Mouse (Mus musculus): Measurements from ENCODE around the gene 1110008L16Rik. TPM values are rescaled to one million over a fixed set of nuclear protein-coding genes. Genes with fewer than 3 reads are reported as not detected.
"Not testable (repeated sequence)": the region's sequence is repeated elsewhere in the genome, so short reads cannot be mapped to it uniquely, and the experiment has no call there.

Gene 1110008L16Rik
- polyA plus RNA-seq, 1 experiment from 2014 or later = 15.1 TPM

DNA sequence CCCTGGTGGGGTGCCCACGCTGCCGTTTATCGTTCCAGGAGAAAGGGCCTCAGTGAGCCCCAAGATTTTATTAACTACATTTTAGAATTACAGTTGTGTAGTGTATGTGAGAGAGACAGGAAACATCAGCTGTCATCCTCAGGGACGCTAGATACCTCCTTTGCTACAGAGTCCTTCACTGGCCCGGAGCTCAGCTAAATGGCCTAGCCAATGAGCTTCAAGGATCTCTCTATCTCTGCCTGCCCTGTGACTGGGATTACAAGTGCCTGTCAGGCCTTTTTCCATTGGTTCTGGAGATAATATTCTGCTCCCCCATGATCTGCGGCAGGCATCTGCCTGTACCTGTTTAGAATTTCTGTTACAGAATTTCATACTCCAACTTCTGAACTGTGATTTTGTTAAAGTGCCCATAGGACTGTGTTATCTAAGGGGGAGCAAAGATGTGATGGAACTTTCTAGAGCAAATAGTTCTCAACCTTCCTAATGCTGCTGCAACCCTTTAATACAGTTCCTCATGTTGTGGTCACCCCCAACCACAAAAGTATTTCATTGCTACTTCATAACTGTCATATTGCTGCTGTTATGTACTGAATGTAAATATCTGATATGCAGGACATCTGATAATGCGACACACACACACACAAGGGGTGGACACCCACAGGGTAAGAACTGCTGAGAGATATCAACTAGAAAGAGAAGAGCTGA, 87.9 kb downstream of the 1110008L16Rik start:
- 0 out of 2 replicates have a peak overlapping the region, but pooled peaks have one; percentile 53 for H3K27ac ChIP-seq (replicated peaks)
- peaks cover 5% of the 10 kb centered on the region for H3K36me3 ChIP-seq
- 80% methylated on average over 7 of the region's 7 CpGs for WGBS

DNA sequence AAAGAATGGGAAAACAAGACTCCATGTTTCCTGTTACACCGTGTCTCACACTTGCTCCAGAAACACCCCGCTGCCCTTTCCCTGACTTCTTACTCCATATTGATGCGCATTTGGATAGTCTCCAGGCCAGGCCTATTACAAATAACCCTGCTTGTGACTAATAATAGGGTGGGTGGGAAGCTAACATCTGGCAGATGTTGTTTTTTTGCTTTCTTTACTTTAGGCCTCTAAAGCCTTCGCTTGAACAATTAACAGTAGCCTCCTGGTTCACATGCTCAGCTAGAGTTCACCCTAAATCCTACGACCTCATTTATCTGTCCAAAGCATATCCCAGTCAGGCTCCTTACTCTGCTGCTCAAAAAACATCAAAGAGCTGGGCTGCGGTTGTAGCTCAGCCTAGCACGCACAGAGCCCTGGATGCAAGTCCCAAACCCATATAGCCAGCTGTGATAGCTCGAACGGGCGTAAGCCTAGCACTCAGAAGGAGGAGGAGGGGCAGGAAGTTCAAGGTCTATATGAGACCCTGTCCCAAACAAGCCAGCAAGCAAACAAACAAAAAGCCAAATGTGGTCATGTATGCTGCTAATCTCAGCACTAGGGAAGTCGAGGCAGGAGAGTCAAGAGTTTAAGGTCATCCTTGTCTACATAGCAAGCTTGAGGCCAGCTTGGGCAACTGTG, 88.5 kb downstream of the 1110008L16Rik start:
- H3K9me3 ChIP-seq (replicated peaks) = no peaks in the 10 kb centered on the region
- no peak for DNase-seq (ENCODE audit: low spot score)
- H3K27me3 ChIP-seq (ENCODE audit: low read depth, poor library complexity, severe bottlenecking) = peaks cover 24% of the 10 kb centered on the region; the same call in 1 of the 2 replicates
- no peaks in the 10 kb centered on the region for H3K36me3 ChIP-seq
- 69% methylated on average over 11 of the region's 11 CpGs for WGBS
- H3K4me3 ChIP-seq = no peak overlapping the region
- H3K27ac ChIP-seq (replicated peaks) = no peak overlapping the region
- peaks cover 32% of the 10 kb centered on the region for H3K4me1 ChIP-seq

More for the DNA sequence above, 87.9 kb downstream of the 1110008L16Rik start:
- H3K4me3 ChIP-seq = no peak overlapping the region
- no peaks in the 10 kb centered on the region for H3K9me3 ChIP-seq (replicated peaks)
- H3K27me3 ChIP-seq (ENCODE audit: low read depth, poor library complexity, severe bottlenecking) = peaks cover 29% of the 10 kb centered on the region; the same call in 1 of the 2 replicates
- H3K4me1 ChIP-seq = peaks cover 32% of the 10 kb centered on the region
- no peak for DNase-seq (ENCODE audit: low spot score)

GRCm38 (mm10) chr12:55388478-55388877, 89.1 kb downstream of the 1110008L16Rik start:
- H3K9me3 ChIP-seq (replicated peaks) = no peaks in the 10 kb centered on the region
- H3K4me1 ChIP-seq = peaks cover 32% of the 10 kb centered on the region
- DNase-seq (ENCODE audit: low spot score) = peak; percentile 26
- H3K27me3 ChIP-seq (ENCODE audit: low read depth, poor library complexity, severe bottlenecking) = peaks cover 19% of the 10 kb centered on the region; the same call in 1 of the 2 replicates
- WGBS = 76% methylated on average over 6 of the region's 6 CpGs
- no peak overlapping the region for H3K4me3 ChIP-seq
- H3K27ac ChIP-seq (replicated peaks) = no peak overlapping the region
- no peaks in the 10 kb centered on the region for H3K36me3 ChIP-seq

DNA sequence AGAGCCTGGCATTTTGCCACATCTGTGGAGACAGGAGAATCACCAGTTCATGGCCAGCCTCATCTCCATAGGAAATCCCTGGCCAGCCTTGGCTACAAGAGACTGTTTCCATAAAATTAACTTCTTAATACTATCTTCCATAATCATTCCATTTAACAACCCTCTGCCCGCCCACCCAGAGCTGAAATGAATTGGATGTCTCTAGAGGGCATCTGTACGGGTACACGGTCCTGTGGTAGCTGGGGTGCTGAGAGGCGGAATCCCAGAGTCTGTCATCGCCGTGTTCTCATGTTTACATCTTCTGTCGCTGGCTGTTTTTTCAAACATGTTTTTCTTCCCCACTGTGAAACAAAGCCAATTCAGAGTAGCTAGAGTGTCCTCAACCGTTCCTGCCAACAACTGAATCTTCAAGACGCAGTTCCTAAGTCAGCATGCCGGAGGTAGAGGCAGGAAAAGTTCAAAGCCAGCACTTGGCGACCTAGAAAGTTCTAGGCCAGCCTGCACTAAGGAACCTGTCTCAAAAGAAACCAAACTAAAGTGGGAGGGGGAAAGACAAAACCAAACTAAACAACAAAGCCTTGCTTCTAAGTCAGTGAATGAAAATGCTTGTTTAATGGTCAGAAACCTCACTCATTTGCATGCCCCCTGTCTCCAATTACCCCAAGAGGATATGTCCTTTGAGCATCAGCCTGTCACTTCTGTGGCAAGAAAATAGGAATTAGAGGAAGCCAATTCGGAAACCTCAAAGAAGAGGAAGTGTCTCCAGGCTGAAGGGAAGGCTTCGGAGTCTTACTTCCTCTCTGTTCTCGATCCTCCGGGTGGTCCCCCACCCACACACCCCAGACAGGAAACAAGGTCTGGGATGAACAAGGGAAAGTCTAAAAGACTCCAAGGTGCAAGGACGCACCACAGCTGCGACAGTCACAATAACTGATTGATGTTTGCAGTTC, 90.0 kb downstream of the 1110008L16Rik start:
- WGBS = 83% methylated on average over 17 of the region's 17 CpGs
- H3K27ac ChIP-seq (replicated peaks) = no peak overlapping the region
- DNase-seq (ENCODE audit: low spot score) = no peak
- no peaks in the 10 kb centered on the region for H3K36me3 ChIP-seq
- peaks cover 32% of the 10 kb centered on the region for H3K4me1 ChIP-seq
- no peaks in the 10 kb centered on the region for H3K9me3 ChIP-seq (replicated peaks)
- H3K4me3 ChIP-seq = no peak overlapping the region
- H3K27me3 ChIP-seq (ENCODE audit: low read depth, poor library complexity, severe bottlenecking) = peaks cover 13% of the 10 kb centered on the region; the same call in 1 of the 2 replicates

DNA sequence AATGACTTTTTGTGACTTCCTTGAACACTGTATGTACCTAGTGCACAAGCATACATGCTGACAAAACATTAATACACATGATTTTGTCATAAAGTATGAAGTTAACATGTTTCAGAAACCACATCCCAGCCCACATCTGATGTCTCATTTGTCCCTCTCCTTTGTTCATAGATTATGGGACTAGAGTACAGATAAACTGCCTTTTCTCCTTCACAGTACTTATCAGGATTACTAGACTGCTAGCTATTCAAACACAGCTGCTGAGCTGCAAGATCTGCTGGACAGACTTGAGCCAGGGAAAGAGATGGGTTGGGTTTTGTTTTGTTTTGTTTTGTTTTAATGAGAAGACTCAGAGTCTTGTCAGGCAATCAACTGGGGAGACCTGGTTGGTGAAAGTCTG, 92.7 kb downstream of the 1110008L16Rik start:
- no peaks in the 10 kb centered on the region for H3K9me3 ChIP-seq (replicated peaks)
- H3K36me3 ChIP-seq = no peaks in the 10 kb centered on the region
- no peak overlapping the region for H3K4me3 ChIP-seq
- DNase-seq (ENCODE audit: low spot score) = no peak
- H3K27ac ChIP-seq (replicated peaks) = no peak overlapping the region
- peaks cover 6% of the 10 kb centered on the region; the same call in 1 of the 2 replicates for H3K27me3 ChIP-seq (ENCODE audit: low read depth, poor library complexity, severe bottlenecking)
- H3K4me1 ChIP-seq = peaks cover 14% of the 10 kb centered on the region

DNA sequence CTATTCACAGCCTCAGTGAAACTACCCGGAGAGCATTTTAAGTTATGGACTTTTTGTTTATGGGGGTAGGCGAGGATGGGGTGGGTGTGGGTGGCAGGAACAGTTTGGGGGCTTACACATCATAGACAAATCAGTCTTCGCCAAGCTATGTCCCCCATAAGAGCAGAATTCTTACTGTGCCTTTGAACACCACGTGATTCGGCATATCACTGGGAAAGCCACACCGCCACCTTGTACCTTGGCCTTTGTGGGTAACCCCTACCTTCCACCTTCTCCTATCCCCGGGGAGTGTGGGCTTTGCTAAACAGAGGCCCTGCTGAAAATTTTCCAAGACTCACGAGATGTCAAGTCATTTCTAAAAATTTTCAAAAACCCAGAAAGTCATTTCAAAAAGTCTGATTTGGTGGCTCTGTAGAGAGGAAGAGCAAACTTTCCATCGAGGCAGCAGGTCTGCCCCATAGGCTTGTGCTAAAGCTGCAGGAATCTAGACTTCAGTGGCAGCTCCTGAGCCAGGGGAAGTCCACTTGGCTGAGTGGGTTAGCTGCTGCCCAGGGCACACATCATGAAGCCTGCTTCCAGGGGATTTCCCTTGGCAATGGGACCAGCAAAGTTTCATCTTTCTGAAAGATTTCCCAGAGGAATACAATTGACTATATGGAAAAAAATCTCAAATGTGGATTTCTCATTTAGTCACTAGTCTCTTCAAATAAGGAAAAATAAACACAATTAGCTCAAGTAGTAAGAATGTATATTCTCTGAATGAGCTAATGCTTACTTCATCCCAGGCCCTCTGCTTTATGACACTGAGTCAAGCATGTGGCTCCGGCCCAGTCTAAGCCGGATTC, 93.6 kb downstream of the 1110008L16Rik start:
- Histone ChIP-seq H3K4me1 (peaks cover 13% of the 10 kb centered on the region), H3K27me3 (ENCODE audit: low read depth, poor library complexity, severe bottlenecking) (no peaks in the 10 kb centered on the region), H3K4me3 (no peak overlapping the region), H3K36me3 (no peaks in the 10 kb centered on the region), H3K27ac (replicated peaks) (no peak overlapping the region), H3K9me3 (replicated peaks) (no peaks in the 10 kb centered on the region)
- WGBS = 84% methylated on average over 11 of the region's 11 CpGs
- no peak for DNase-seq (ENCODE audit: low spot score)

- H3K36me3 ChIP-seq; H3K27ac ChIP-seq (replicated peaks); H3K27me3 ChIP-seq (ENCODE audit: low read depth, poor library complexity, severe bottlenecking); H3K9me3 ChIP-seq (replicated peaks); DNase-seq (ENCODE audit: low spot score); H3K4me3 ChIP-seq: not testable (repeated sequence)
- peaks cover 22% of the 10 kb centered on the region for H3K4me1 ChIP-seq
- 93% methylated on average over 14 of the region's 14 CpGs for whole genome bisulfite sequencing
Observed at GRCm38 (mm10) chr12:55395601-55396000, 96.2 kb downstream of the 1110008L16Rik start.

DNA sequence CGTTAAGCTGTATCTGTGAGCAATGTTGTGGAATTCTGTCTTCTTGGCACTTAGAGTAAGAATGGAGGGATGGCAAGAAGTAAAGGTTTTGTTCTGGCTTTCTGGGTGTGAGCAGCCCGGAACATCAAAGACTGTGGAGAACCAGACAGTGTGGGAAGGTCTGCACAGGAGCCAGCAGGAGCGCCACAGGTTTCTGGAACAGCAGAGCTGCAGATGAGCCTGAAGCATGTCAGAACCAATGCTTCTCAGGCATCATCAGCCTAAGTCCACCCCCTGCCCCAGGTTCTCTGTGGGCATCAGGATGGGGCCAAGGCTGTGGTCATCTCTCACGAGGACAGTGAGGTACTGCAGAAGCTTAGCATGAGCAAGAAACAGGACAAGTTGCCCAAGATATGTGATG, 97.2 kb downstream of the 1110008L16Rik start:
- DNase-seq (ENCODE audit: low spot score) = no peak
- no peaks in the 10 kb centered on the region for H3K9me3 ChIP-seq (replicated peaks)
- no peak overlapping the region for H3K4me3 ChIP-seq
- H3K36me3 ChIP-seq = peaks cover 7% of the 10 kb centered on the region
- WGBS = 95% methylated on average over 4 of the region's 4 CpGs
- H3K27ac ChIP-seq (replicated peaks) = no peak overlapping the region
- H3K4me1 ChIP-seq = peaks cover 22% of the 10 kb centered on the region
- H3K27me3 ChIP-seq (ENCODE audit: low read depth, poor library complexity, severe bottlenecking) = no peaks in the 10 kb centered on the region

GRCm38 (mm10) chr12:55397544-55398239, 98.3 kb downstream of the 1110008L16Rik start:
- no peaks in the 10 kb centered on the region for H3K9me3 ChIP-seq (replicated peaks)
- no peak for DNase-seq (ENCODE audit: low spot score)
- H3K36me3 ChIP-seq = peaks cover 14% of the 10 kb centered on the region
- H3K4me1 ChIP-seq = peaks cover 22% of the 10 kb centered on the region
- H3K27me3 ChIP-seq (ENCODE audit: low read depth, poor library complexity, severe bottlenecking) = no peaks in the 10 kb centered on the region
- peak overlapping the region; percentile 94 for H3K27ac ChIP-seq (replicated peaks)
- 76% methylated on average over 9 of the region's 9 CpGs for WGBS
- H3K4me3 ChIP-seq = peak overlapping the region; percentile 95

DNA sequence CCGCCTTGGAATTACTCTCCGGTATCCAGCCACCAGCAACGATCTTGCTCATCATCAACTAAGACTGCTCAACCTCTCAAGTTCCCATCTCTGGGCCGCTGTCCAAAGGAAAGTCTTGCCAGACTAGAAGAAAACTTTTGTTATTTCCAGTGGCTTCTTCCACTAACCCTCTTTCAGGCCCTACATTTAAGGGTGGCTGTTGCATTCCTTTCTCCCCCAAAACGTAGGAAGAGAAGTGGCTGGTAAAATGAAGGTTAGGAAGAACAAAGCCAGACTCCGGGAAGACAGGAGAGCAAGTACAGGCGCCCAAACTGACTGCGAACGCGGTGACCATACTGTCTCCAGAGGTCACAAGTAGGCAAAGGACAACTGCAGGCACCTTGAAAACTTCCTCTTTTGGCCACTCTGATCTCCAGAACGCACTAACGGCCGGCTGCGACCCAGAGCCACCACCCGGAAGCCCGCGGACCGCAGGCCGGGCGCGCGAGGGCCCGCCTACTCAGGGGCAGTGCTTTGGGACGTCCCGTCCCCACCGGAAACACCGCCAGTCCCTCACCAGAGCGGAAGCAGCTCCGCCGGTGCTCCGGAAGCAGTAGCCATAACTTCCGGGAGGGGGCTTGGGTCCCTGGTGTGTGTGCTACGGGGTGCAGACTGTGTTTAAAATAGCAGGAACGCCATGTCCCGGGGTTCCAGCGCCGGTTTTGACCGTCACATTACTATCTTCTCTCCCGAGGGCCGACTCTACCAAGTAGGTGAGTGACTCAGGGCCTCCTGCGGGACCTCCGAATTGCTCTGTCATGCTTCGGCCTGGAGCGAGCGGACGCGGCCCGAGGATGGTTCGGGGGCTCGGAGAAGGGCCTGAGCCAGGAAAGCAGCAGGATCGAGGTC, 99.1 kb downstream of the 1110008L16Rik start:
- H3K27me3 ChIP-seq (ENCODE audit: low read depth, poor library complexity, severe bottlenecking) = no peaks in the 10 kb centered on the region
- H3K36me3 ChIP-seq = peaks cover 22% of the 10 kb centered on the region
- DNase-seq (ENCODE audit: low spot score) = peak; percentile 95
- WGBS = under 1% methylated on average over 51 of the region's 51 CpGs
- H3K9me3 ChIP-seq (replicated peaks) = no peaks in the 10 kb centered on the region
- peak overlapping the region; percentile 94 for H3K27ac ChIP-seq (replicated peaks)
- peak overlapping the region; percentile 95 for H3K4me3 ChIP-seq
- H3K4me1 ChIP-seq = peaks cover 22% of the 10 kb centered on the region

All from midbrain, embryonic 10.5 days (tissue).